Mouse (Mus musculus) midbrain, embryonic 15.5 days (tissue): ENCODE measurements at regions not wholly inside any gene's neighbourhood (a gene's known extent, or its start where the extent isn't known, plus 50 kb on each side); places are given as distances from the start of the nearest gene placed in this dataset.

Experiments used
- ATAC-seq: fragments of 200-750 bp; cut with Nextera tagmentation; replicated peaks from 2 replicates; pipeline ENCODE4 v1.8.0; 2017; ENCODE audit warnings: moderate TSS enrichment
- H3K27ac ChIP-seq: fragments of 300-500 bp; sonication (generic); 2 replicates; pipeline ENCODE4 v1.5.1; 2015; ENCODE audit warnings: mild to moderate bottlenecking, inconsistent platforms
- H3K27me3 ChIP-seq: fragments of 300-500 bp; sonication (generic); replicated peaks from 2 replicates; pipeline ENCODE4 v1.6.1; 2015; ENCODE audit warnings: inconsistent platforms
- H3K36me3 ChIP-seq: fragments of 300-500 bp; sonication (generic); replicated peaks from 2 replicates; pipeline ENCODE4 v1.6.1; 2015; ENCODE audit warnings: inconsistent platforms
- H3K4me1 ChIP-seq: fragments of 300-500 bp; sonication (generic); 2 replicates; pipeline ENCODE4 v1.6.1; 2015; ENCODE audit warnings: inconsistent platforms
- H3K4me2 ChIP-seq: fragments of 300-500 bp; sonication (generic); 2 replicates; pipeline ENCODE4 v1.6.1; 2015; ENCODE audit warnings: inconsistent platforms, mild to moderate bottlenecking, moderate library complexity
- H3K4me3 ChIP-seq: fragments of 300-500 bp; sonication (generic); 2 replicates; pipeline ENCODE4 v1.5.1; 2015; ENCODE audit warnings: mild to moderate bottlenecking, inconsistent platforms
- H3K9ac ChIP-seq: fragments of 300-500 bp; sonication (generic); 2 replicates; pipeline ENCODE4 v1.6.1; 2015; ENCODE audit warnings: mild to moderate bottlenecking, inconsistent platforms
- H3K9me3 ChIP-seq: fragments of 300-500 bp; sonication (generic); 2 replicates; pipeline ENCODE4 v1.6.1; 2016; ENCODE audit warnings: inconsistent platforms
- WGBS: fragments of 180-500 bp; shearing (Covaris S2); methylation state at CpG from one replicate; pipeline ENCODE4 v1.1.7; 2015; ENCODE audit warnings: mixed read lengths; 5-methylcytosine and 5-hydroxymethylcytosine counted together

DNA sequence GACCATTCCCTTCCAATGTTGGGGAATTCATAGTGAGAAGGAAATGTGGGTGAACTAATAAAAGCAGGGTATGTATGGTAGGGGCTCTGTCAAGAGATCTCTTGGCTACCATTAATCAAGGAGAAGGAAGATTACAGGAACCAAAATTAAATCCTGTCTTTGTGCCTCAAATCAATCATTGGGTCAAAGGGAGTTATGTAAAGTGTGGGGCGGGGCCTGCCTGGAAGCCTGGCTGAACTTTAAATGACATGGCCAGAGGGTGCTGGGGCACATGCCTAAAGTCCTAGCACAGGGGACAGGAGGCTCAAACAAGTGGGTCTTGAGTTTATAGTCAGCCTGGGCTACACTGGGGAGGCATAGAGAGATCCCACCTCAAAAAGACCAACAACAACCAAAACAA lies 259.0 kb upstream of the Zfp64 start:
- Histone ChIP-seq H3K36me3 (no peaks in the 10 kb centered on the region), H3K27ac (no peak overlapping the region), H3K4me2 (no peak overlapping the region), H3K9me3 (no peaks in the 10 kb centered on the region), H3K4me1 (peaks cover 12% of the 10 kb centered on the region; the same call in 1 of the 2 replicates), H3K9ac (no peak overlapping the region), H3K27me3 (no peaks in the 10 kb centered on the region), H3K4me3 (no peak overlapping the region)
- WGBS = 93% methylated on average over 1 of the region's 1 CpGs
- no peak for ATAC-seq

GRCm38 (mm10) chr2:169213314-169213713 lies 257.9 kb upstream of the Zfp64 start:
- no peaks in the 10 kb centered on the region for H3K9me3 ChIP-seq
- H3K4me3 ChIP-seq = no peak overlapping the region
- WGBS = 49% methylated on average over 10 of the region's 10 CpGs
- no peak overlapping the region for H3K4me2 ChIP-seq
- H3K27ac ChIP-seq = no peak overlapping the region
- H3K36me3 ChIP-seq = no peaks in the 10 kb centered on the region
- no peak for ATAC-seq
- no peak overlapping the region for H3K9ac ChIP-seq
- H3K27me3 ChIP-seq = no peaks in the 10 kb centered on the region
- peaks cover 12% of the 10 kb centered on the region; the same call in 1 of the 2 replicates for H3K4me1 ChIP-seq

DNA sequence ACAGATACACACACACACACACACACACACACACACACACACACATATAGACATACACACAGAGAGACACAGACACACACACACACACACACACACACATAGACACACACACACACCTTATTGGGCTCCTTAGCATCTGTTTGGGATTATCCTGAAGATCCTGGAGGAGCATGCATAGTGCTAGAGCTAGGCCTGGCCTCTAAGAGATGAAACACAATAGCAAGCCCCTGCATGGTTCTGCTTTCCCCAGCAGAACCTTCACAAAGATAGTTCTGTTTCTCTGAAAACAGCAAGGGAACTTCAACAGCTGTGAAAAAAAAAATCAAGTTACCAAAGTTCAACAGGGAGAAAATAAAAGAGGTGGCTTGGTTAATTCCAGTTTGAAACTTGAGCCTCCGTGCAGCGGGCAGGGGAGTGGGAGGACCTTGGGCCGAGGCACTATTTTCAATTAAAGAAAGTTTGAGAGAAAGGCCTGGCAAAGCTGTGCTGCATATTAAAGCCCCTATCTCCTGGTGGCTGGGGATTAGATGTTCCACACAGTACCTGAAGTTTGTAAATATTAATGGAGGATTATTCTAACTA lies 257.4 kb upstream of the Zfp64 start:
- no peaks in the 10 kb centered on the region for H3K27me3 ChIP-seq
- no peak overlapping the region for H3K4me3 ChIP-seq
- ATAC-seq = no peak
- no peaks in the 10 kb centered on the region for H3K36me3 ChIP-seq
- no peaks in the 10 kb centered on the region for H3K9me3 ChIP-seq
- no peak overlapping the region for H3K9ac ChIP-seq
- no peak overlapping the region for H3K27ac ChIP-seq
- H3K4me1 ChIP-seq = peaks cover 12% of the 10 kb centered on the region; the same call in 1 of the 2 replicates
- no peak overlapping the region for H3K4me2 ChIP-seq
- WGBS = 21% methylated on average over 3 of the region's 3 CpGs

- Histone ChIP-seq H3K27me3 (no peaks in the 10 kb centered on the region), H3K4me3 (no peak overlapping the region), H3K9me3 (no peaks in the 10 kb centered on the region), H3K27ac (no peak overlapping the region), H3K36me3 (no peaks in the 10 kb centered on the region), H3K4me1 (no peaks in the 10 kb centered on the region), H3K4me2 (no peak overlapping the region), H3K9ac (no peak overlapping the region)
- WGBS = 75% methylated on average over 19 of the region's 19 CpGs
- ATAC-seq = no peak
These were observed 248.9 kb upstream of the Zfp64 start for GRCm38 (mm10) chr2:169204254-169204752.

DNA sequence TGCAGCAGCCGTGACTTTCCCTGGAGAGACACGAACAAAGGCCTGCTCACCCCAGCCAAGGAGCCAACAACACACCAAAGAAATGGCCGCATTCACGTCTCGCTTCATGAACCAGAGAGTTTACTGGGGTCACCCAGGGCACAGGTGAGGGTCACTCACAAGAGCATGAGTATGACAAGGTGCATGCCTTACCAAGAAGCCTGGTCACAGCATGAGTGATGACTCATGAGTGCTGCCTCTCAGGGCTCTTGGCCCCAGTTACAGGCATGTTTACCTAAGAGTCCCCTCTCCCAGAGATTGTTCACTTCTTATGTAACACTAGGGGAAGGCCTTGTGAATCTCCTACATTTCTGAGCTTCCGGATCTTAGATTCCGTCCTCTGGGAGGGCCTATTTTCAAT lies 236.6 kb upstream of the Zfp64 start:
- Histone ChIP-seq H3K36me3 (no peaks in the 10 kb centered on the region), H3K4me3 (no peak overlapping the region), H3K9me3 (no peaks in the 10 kb centered on the region), H3K9ac (no peak overlapping the region), H3K27ac (no peak overlapping the region), H3K4me2 (no peak overlapping the region), H3K4me1 (no peaks in the 10 kb centered on the region), H3K27me3 (no peaks in the 10 kb centered on the region)
- WGBS = 81% methylated on average over 7 of the region's 7 CpGs
- no peak for ATAC-seq

DNA sequence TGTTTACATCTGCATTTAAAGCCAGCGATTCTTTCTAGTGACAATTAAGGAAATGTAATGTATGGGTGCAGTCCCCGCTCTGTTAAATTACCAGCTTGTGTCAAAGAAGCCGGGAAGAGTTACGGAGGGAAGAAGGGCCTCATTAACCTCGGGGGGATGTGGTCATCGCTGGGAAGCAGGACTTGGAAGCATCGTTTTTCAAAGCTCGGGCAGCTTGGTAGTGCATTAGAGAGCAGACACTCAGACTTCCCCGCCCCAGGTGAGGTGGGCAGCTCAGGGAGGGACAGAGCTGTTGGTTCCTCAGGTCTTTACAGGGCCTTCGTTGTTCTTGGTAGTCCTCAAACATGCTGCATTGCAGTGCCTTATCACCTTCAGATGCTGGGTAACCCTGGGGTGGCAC lies 236.1 kb upstream of the Zfp64 start:
- no peak for ATAC-seq
- Histone ChIP-seq H3K27ac (no peak overlapping the region), H3K4me2 (no peak overlapping the region), H3K36me3 (no peaks in the 10 kb centered on the region), H3K9ac (no peak overlapping the region), H3K9me3 (no peaks in the 10 kb centered on the region), H3K4me3 (no peak overlapping the region), H3K27me3 (no peaks in the 10 kb centered on the region), H3K4me1 (no peaks in the 10 kb centered on the region)
- 69% methylated on average over 10 of the region's 10 CpGs for WGBS

DNA sequence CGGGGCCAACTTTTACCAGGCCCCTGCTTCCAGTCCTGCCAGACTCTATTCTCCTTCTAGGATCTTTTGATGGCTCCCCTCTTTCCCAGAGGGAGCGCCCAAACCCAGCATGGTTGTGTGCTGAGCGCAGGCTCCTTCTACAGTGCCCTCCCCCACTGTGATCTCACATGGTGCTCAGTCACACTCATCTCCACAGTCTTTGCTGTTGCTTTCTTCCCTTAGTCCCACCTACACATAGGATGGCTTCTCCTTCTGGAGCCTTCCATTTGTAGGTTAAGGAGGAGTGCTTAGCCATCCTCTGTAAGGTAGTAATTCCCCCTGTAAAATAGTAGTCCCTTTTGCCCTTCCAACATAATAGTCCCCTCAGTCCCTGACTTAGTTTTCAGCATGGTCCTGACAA lies 222.2 kb upstream of the Zfp64 start:
- Histone ChIP-seq H3K9me3 (no peaks in the 10 kb centered on the region), H3K4me1 (no peaks in the 10 kb centered on the region), H3K4me2 (no peak overlapping the region), H3K9ac (no peak overlapping the region), H3K27me3 (no peaks in the 10 kb centered on the region), H3K27ac (no peak overlapping the region), H3K4me3 (no peak overlapping the region), H3K36me3 (no peaks in the 10 kb centered on the region)
- no peak for ATAC-seq
- 83% methylated on average over 3 of the region's 3 CpGs for WGBS

- no peak overlapping the region for H3K4me3 ChIP-seq
- H3K4me2 ChIP-seq = no peak overlapping the region
- no peaks in the 10 kb centered on the region for H3K27me3 ChIP-seq
- no peak overlapping the region for H3K9ac ChIP-seq
- H3K4me1 ChIP-seq = no peaks in the 10 kb centered on the region
- no peaks in the 10 kb centered on the region for H3K9me3 ChIP-seq
- ATAC-seq = no peak
- WGBS = 69% methylated on average over 5 of the region's 5 CpGs
- no peaks in the 10 kb centered on the region for H3K36me3 ChIP-seq
- H3K27ac ChIP-seq = no peak overlapping the region
These were observed 213.4 kb upstream of the Zfp64 start for GRCm38 (mm10) chr2:169168795-169169194.

- H3K27me3 ChIP-seq = no peaks in the 10 kb centered on the region
- H3K4me1 ChIP-seq = no peaks in the 10 kb centered on the region
- H3K4me2 ChIP-seq = no peak overlapping the region
- H3K9me3 ChIP-seq = no peaks in the 10 kb centered on the region
- no peak overlapping the region for H3K27ac ChIP-seq
- ATAC-seq = no peak
- no peak overlapping the region for H3K9ac ChIP-seq
- WGBS = 82% methylated on average over 6 of the region's 6 CpGs
- H3K36me3 ChIP-seq = no peaks in the 10 kb centered on the region
- no peak overlapping the region for H3K4me3 ChIP-seq
These were observed 213.0 kb upstream of the Zfp64 start for GRCm38 (mm10) chr2:169168376-169168775.

- Histone ChIP-seq H3K4me2 (no peak overlapping the region), H3K4me3 (no peak overlapping the region), H3K27me3 (no peaks in the 10 kb centered on the region), H3K36me3 (no peaks in the 10 kb centered on the region), H3K27ac (no peak overlapping the region), H3K9ac (no peak overlapping the region), H3K9me3 (no peaks in the 10 kb centered on the region), H3K4me1 (peaks cover 11% of the 10 kb centered on the region)
- ATAC-seq = no peak
- WGBS = 80% methylated on average over 8 of the region's 8 CpGs
These were observed 206.3 kb upstream of the Zfp64 start for GRCm38 (mm10) chr2:169161651-169162050.

DNA sequence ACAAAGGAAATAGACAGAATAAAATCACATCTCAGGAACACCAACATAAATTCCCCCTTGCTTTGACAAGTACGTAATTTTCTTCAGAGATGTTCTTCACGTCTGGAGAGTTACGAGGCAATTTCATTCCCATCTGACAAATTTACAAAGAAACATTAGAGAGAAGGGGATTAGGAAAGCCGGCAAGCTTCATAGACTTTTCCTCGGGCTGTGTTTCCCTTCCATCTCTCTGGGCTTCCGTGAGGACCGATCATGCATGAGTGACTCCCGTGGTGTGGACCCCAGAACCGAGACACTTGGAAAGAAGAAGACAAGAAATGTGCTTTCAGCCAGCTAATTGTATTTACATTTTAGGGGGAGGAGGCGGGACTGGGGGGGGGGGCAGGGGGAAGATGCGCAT lies 203.4 kb upstream of the Zfp64 start:
- WGBS = 15% methylated on average over 11 of the region's 11 CpGs
- Histone ChIP-seq H3K36me3 (no peaks in the 10 kb centered on the region), H3K27ac (peak overlapping the region; percentile 73), H3K4me1 (peaks cover 21% of the 10 kb centered on the region), H3K4me3 (peak overlapping the region; percentile 7; the same call in 1 of the 2 replicates), H3K9me3 (no peaks in the 10 kb centered on the region), H3K27me3 (no peaks in the 10 kb centered on the region), H3K9ac (no peak overlapping the region), H3K4me2 (peak overlapping the region; percentile 32)
- no peak for ATAC-seq

- Histone ChIP-seq H3K9me3 (no peaks in the 10 kb centered on the region), H3K4me1 (peaks cover 21% of the 10 kb centered on the region), H3K27me3 (no peaks in the 10 kb centered on the region), H3K27ac (peak overlapping the region; percentile 73), H3K9ac (no peak overlapping the region; the same call in 1 of the 2 replicates), H3K4me3 (0 out of 2 replicates have a peak overlapping the region, but pooled peaks have one; percentile 7), H3K36me3 (no peaks in the 10 kb centered on the region), H3K4me2 (peak overlapping the region; percentile 32)
- WGBS = 42% methylated on average over 17 of the region's 17 CpGs
- 0 out of 2 replicates have a peak, but pooled peaks have one; percentile 56 for ATAC-seq
These were observed 202.8 kb upstream of the Zfp64 start for GRCm38 (mm10) chr2:169158005-169158673.

GRCm38 (mm10) chr2:169156908-169157307 lies 201.5 kb upstream of the Zfp64 start:
- peaks cover 21% of the 10 kb centered on the region for H3K4me1 ChIP-seq
- H3K27me3 ChIP-seq = no peaks in the 10 kb centered on the region
- H3K36me3 ChIP-seq = no peaks in the 10 kb centered on the region
- WGBS = 71% methylated on average over 8 of the region's 8 CpGs
- H3K27ac ChIP-seq = no peak overlapping the region
- no peak overlapping the region for H3K4me3 ChIP-seq
- H3K9ac ChIP-seq = no peak overlapping the region
- no peaks in the 10 kb centered on the region for H3K9me3 ChIP-seq
- no peak overlapping the region for H3K4me2 ChIP-seq
- ATAC-seq = no peak
